Mouse (Mus musculus) hindbrain, embryonic 10.5 days (tissue): ENCODE results near the gene Xrra1. TPM values are rescaled to one million over a fixed set of nuclear protein-coding genes. Genes with fewer than 3 reads are reported as not detected.
"Not testable (repeated sequence)": the region's sequence is repeated elsewhere in the genome, so short reads cannot be mapped to it uniquely, and the experiment has no call there.

Experiments
- DNase-seq: peaks from one replicate; pipeline ENCODE4 v3.0.0-alpha.2; 2017; ENCODE audit warnings: low spot score
- H3K27ac ChIP-seq: fragments of 300-500 bp; sonication (generic); 2 replicates; pipeline ENCODE4 v1.5.1; 2016; ENCODE audit warnings: mild to moderate bottlenecking, moderate library complexity
- H3K27me3 ChIP-seq: fragments of 300-500 bp; sonication (generic); 2 replicates; pipeline ENCODE4 v1.6.1; 2016; ENCODE audit warnings: mild to moderate bottlenecking; ENCODE audit not compliant: poor library complexity, insufficient read depth, severe bottlenecking
- H3K36me3 ChIP-seq: fragments of 300-500 bp; sonication (generic); 2 replicates; pipeline ENCODE4 v1.6.1; 2016; ENCODE audit warnings: mild to moderate bottlenecking, moderate library complexity
- H3K4me1 ChIP-seq: fragments of 300-500 bp; sonication (generic); replicated peaks from 2 replicates; pipeline ENCODE4 v1.6.1; 2016; ENCODE audit warnings: mild to moderate bottlenecking
- H3K4me3 ChIP-seq: fragments of 300-500 bp; sonication (generic); 2 replicates; pipeline ENCODE4 v1.5.1; 2016; ENCODE audit warnings: mild to moderate bottlenecking, moderate library complexity
- H3K9me3 ChIP-seq: fragments of 300-500 bp; sonication (generic); 2 replicates; pipeline ENCODE4 v1.6.1; 2016; ENCODE audit warnings: mild to moderate bottlenecking, moderate library complexity
- WGBS: fragments of 180-500 bp; shearing (Covaris S2); methylation state at CpG from one replicate; pipeline ENCODE4 v1.1.7; 2016; 5-methylcytosine and 5-hydroxymethylcytosine counted together
- polyA plus RNA-seq: library from polyadenylated mRNA; unstranded; fragments of >200 nt; fragmentation: Nextera tagmentation; extraction: Ambion mirVana; gene quantifications from 2 replicates; pipeline ENCODE4 v1.2.1, GENCODE M21; 2016

Gene Xrra1
- polyA plus RNA-seq, 1 experiment from 2014 or later = 0.68 TPM

DNA sequence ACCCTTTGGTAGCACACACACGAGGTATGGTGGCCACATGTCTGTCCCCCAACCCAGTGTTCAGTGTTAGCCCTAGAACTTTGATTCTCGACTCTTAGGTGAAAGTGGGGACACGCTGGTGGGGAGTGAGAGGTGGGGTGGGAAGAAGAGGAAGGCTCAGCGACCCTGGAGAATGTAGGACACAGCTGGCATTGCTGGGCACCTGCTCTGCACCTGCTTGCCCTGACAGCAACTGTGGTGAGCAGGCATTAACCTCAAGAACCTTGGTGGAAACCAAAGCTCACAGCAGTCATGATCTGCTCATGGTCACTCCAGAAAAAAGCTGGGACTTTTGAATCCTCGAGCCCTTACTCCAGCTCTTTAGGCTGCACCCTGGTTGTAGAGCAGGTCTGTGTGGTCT is 52.1 kb downstream of the Xrra1 start:
- peaks cover 5% of the 10 kb centered on the region; the same call in 1 of the 2 replicates for H3K9me3 ChIP-seq
- no peak for DNase-seq
- WGBS = 83% methylated on average over 5 of the region's 5 CpGs
- no peaks in the 10 kb centered on the region for H3K4me1 ChIP-seq
- H3K27me3 ChIP-seq = peaks cover 18% of the 10 kb centered on the region; the same call in 1 of the 2 replicates
- no peak overlapping the region for H3K27ac ChIP-seq
- no peaks in the 10 kb centered on the region for H3K36me3 ChIP-seq
- H3K4me3 ChIP-seq = no peak overlapping the region

DNA sequence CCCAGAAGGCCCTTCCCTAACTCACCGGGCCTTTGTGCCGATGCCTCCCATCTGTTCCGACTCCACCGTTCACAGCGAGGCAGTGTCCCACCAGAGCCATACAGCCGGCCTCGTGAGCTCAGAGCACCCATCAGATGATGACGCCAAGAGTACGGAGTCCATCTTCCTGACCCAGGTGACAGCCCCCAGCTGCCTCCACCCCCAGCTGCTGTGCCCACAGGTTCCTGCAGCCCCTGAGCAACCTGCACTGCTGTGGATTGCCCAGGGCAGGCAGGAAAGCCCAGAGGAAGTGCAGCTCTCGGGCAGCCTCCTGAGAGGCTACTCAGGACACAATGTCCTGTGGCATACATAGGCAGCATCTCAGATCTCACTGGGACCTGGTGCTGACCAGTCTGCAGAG is 55.4 kb downstream of the Xrra1 start:
- 91% methylated on average over 10 of the region's 10 CpGs for WGBS
- no peak for DNase-seq
- peaks cover 5% of the 10 kb centered on the region; the same call in 1 of the 2 replicates for H3K9me3 ChIP-seq
- H3K36me3 ChIP-seq = no peaks in the 10 kb centered on the region
- peaks cover 21% of the 10 kb centered on the region for H3K4me1 ChIP-seq
- peaks cover 51% of the 10 kb centered on the region for H3K27me3 ChIP-seq
- H3K27ac ChIP-seq = no peak overlapping the region
- H3K4me3 ChIP-seq = no peak overlapping the region

DNA sequence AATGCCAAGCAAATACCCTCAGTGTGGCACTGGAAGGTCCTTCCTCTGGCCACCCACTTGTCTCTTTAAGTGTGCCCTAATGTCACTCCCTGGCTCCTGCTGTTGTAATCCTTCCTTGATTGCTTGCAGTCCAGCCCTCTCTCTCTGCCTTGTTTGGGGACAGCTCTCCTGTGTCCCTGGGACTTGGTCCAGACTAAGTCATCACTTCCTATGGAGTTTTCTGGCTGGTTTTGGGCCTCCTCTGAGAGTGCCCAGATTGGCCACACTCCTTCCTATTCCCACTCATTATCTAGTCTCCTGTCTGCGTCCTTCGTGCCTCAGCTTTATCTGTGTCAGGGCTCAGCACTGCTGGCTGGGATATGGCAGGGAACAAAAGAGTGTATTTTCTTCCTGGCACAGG is 56.6 kb downstream of the Xrra1 start:
- DNase-seq = no peak
- Histone ChIP-seq H3K9me3 (peaks cover under 1% of the 10 kb centered on the region; the same call in 1 of the 2 replicates), H3K4me3 (no peak overlapping the region), H3K27me3 (peaks cover 51% of the 10 kb centered on the region), H3K4me1 (peaks cover 21% of the 10 kb centered on the region), H3K27ac (no peak overlapping the region), H3K36me3 (peaks cover under 1% of the 10 kb centered on the region; the same call in 1 of the 2 replicates)
- 78% methylated on average over 2 of the region's 2 CpGs for WGBS

DNA sequence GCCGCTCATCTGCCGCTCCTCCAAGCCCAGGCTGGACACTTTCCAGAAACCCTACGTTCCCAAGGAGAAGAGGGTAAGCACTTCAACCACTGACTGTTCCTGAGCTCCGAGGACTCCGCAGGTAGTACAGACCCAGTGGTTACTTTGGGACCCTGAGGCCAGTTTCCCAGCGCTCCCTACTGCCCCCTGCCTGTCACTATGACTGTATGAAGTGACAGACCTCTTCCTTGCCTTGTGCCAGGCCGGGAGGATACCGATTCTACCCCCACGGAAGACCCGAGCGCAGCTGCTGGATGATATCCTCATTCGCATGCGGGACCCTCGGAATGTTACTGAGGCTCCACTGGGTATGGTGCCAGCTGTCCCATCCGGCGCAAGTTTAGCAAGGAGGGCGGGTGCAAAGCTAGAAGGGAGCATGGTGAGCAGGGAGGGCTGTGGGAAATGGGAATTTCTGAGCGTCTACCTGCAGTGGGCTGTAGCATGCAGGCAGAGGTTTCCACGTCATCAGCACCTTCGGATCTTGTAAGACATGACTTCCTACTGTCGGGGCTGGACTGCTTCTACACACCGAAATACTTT is 57.9 kb downstream of the Xrra1 start:
- Histone ChIP-seq H3K9me3 (no peaks in the 10 kb centered on the region), H3K27ac (no peak overlapping the region), H3K36me3 (peaks cover 8% of the 10 kb centered on the region), H3K4me1 (peaks cover 21% of the 10 kb centered on the region), H3K27me3 (peaks cover 51% of the 10 kb centered on the region), H3K4me3 (peak overlapping the region; percentile 55)
- WGBS = 6% methylated on average over 22 of the region's 22 CpGs
- peak; percentile 68 for DNase-seq

DNA sequence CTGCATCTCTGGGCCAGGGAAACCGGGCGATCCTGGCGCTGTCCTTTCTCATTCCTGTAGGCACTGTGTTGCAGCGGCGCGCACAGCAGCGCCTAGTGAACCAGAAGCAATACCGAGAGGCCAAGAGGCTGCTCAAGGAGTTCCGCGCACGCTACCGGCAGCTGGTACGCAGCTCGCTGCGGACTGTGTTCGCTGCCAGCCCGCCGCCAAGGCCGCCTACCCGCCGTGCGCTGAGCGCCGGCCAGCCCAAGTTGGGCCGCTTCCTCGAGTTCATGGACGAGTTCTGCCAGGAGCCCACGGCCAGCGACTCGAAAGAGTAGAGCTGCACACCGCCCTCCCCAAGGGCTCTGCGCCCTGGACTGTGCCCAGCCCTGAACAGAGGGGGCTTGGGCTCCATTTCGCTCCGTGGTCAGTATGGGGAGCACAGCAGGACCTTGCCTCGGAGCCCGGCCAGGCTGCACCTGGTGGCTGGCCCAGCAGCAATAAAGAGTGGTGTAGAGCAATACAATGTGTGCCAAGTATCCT is 58.5 kb downstream of the Xrra1 start:
- H3K36me3 ChIP-seq = peaks cover 9% of the 10 kb centered on the region
- H3K4me3 ChIP-seq = peak overlapping the region; percentile 55
- peak overlapping the region; percentile 54; the same call in 1 of the 2 replicates for H3K27ac ChIP-seq
- H3K27me3 ChIP-seq = peaks cover 51% of the 10 kb centered on the region
- peaks cover 21% of the 10 kb centered on the region for H3K4me1 ChIP-seq
- 2% methylated on average over 36 of the region's 36 CpGs for whole genome bisulfite sequencing
- H3K9me3 ChIP-seq = no peaks in the 10 kb centered on the region
- DNase-seq = peak; percentile 57

DNA sequence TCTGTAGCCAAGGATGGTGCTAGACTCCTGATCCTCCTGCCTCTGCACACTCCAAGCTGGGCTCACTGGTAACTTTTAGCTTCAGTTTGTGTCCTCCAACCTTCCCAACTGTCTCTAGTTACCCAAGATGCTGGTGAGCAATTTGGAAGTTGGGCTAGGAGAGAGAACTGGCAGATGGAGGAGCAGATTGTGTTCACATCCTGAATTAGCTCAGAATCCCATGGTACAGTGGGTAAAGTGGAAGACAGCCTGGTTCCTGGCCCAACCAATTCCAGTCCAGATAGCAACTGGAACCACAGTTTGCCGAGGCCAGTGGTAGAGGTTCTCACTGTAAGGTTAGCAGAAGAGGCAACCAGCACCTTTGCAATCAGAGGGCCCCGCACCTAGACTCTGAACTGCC is 60.2 kb downstream of the Xrra1 start:
- Histone ChIP-seq H3K4me1 (peaks cover 21% of the 10 kb centered on the region), H3K36me3 (peaks cover 27% of the 10 kb centered on the region), H3K9me3 (no peaks in the 10 kb centered on the region), H3K4me3 (no peak overlapping the region), H3K27me3 (peaks cover 50% of the 10 kb centered on the region), H3K27ac (no peak overlapping the region)
- WGBS = 94% methylated on average over 2 of the region's 2 CpGs
- no peak for DNase-seq

DNA sequence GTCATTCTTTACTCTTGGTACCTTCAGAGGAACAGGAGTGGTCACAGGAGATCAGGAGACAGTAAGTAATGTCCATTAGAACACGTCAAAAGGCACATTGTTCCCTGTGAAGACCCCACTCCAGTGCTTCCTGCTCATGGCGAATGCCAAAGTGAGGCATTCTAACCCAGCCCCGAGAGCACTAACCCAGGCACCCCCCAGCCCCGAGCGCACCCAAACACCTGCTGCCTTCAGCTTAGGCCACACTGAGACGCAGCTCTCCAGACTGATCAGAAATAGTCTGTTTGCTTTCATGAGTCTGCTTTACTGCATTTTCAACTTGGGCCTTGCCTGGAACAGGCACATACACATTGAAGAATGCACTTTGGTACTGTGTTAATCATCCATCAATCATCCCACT is 61.1 kb downstream of the Xrra1 start:
- Histone ChIP-seq H3K4me1 (peaks cover 21% of the 10 kb centered on the region), H3K27ac (no peak overlapping the region), H3K4me3 (no peak overlapping the region), H3K9me3 (no peaks in the 10 kb centered on the region), H3K36me3 (peaks cover 35% of the 10 kb centered on the region), H3K27me3 (peaks cover 44% of the 10 kb centered on the region)
- DNase-seq = no peak
- 91% methylated on average over 6 of the region's 6 CpGs for WGBS

- peaks cover 21% of the 10 kb centered on the region for H3K4me1 ChIP-seq
- peaks cover 40% of the 10 kb centered on the region for H3K27me3 ChIP-seq
- H3K36me3 ChIP-seq = peaks cover 39% of the 10 kb centered on the region
- H3K27ac ChIP-seq = no peak overlapping the region
- WGBS = 88% methylated on average over 2 of the region's 2 CpGs
- DNase-seq = no peak
- H3K4me3 ChIP-seq = no peak overlapping the region
- H3K9me3 ChIP-seq = no peaks in the 10 kb centered on the region
These were observed 61.5 kb downstream of the Xrra1 start for GRCm38 (mm10) chr7:99920416-99920815.

GRCm38 (mm10) chr7:99926916-99927714 is 68.2 kb downstream of the Xrra1 start:
- Histone ChIP-seq H3K4me3 (no peak overlapping the region), H3K9me3 (no peaks in the 10 kb centered on the region), H3K27ac (no peak overlapping the region), H3K4me1 (no peaks in the 10 kb centered on the region), H3K36me3 (peaks cover 74% of the 10 kb centered on the region), H3K27me3 (no peaks in the 10 kb centered on the region)
- DNase-seq = peak; percentile 48
- 83% methylated on average over 10 of the region's 10 CpGs for WGBS

DNA sequence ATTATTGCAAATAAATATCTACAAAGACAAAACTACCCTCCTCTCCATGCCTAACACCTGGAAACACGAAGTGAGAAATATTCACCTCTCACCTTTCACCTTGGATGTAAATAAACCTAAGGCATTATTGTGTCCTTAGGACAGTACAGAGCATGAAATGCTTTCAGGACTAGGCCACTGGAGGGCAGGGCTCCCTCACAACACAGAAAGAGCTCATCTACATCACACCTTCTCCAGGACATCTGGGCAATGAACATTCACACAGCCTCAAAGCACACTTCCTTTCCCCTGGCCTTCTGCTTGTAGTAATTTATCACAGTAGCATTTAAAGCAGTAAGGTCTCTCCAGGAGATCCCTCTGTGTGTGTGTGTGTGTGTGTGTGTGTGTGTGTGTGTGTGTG is 76.8 kb downstream of the Xrra1 start:
- DNase-seq = no peak
- H3K4me1 ChIP-seq = no peaks in the 10 kb centered on the region
- H3K4me3 ChIP-seq = no peak overlapping the region
- H3K27me3 ChIP-seq = no peaks in the 10 kb centered on the region
- no peak overlapping the region for H3K27ac ChIP-seq
- H3K9me3 ChIP-seq = 0 out of 2 replicates have a peak, but pooled peaks cover 3% of the 10 kb centered on the region
- 93% methylated on average over 1 of the region's 1 CpGs for WGBS
- H3K36me3 ChIP-seq = peaks cover 87% of the 10 kb centered on the region

DNA sequence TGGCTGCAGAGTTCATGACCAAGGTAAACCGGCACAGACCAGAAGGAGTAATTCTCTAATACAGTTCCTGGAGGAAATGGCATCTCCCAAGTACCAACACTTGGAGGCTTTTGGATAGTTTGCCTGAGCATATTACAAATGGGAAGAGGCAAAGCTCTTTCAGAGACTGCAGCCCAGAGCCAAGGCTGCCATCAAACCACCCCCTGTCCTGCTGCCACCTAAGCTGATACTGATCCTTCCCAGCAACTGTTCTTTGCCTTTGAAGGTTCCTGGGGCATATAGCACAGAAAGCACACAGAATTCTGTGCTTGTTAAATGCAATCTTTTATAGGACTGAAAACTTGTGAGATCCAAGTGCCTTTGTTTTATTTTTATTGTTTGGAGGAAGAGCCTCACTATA is 81.8 kb downstream of the Xrra1 start:
- no peak overlapping the region for H3K27ac ChIP-seq

DNA sequence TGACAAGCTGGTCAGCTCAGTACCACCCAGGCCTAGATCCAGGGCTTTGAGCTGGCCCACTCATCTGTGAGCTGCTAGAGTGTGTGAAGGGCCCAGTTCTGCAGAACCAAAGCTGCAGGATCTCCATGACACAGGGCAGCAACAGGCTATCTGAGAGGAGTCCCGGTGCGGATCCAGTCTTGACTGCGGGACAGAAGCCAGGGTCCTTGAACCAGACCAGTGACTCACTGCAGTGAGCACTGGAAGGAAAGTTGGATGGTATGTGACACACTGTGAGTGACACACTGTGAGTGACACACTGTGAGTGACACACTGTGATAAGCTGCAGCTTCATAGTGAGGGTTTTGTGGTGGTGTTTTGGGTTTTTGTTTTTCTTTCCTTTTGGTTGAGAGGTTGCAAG is 85.6 kb downstream of the Xrra1 start:
- Histone ChIP-seq H3K4me3 (no peak overlapping the region), H3K9me3 (0 out of 2 replicates have a peak, but pooled peaks cover 14% of the 10 kb centered on the region), H3K27ac (no peak overlapping the region), H3K36me3 (peaks cover 98% of the 10 kb centered on the region), H3K27me3 (no peaks in the 10 kb centered on the region), H3K4me1 (no peaks in the 10 kb centered on the region)
- 97% methylated on average over 3 of the region's 3 CpGs for whole genome bisulfite sequencing
- DNase-seq = no peak

More for the DNA sequence above, 81.8 kb downstream of the Xrra1 start:
- H3K27me3 ChIP-seq = no peaks in the 10 kb centered on the region
- no peak for DNase-seq
- H3K36me3 ChIP-seq = peaks cover 91% of the 10 kb centered on the region
- 0 out of 2 replicates have a peak, but pooled peaks cover 9% of the 10 kb centered on the region for H3K9me3 ChIP-seq
- H3K4me1 ChIP-seq = no peaks in the 10 kb centered on the region
- no peak overlapping the region for H3K4me3 ChIP-seq
- 100% methylated on average over 1 of the region's 1 CpGs for WGBS

GRCm38 (mm10) chr7:99945012-99945411 is 86.1 kb downstream of the Xrra1 start:
- not testable (repeated sequence) for H3K4me1 ChIP-seq, H3K27ac ChIP-seq, H3K27me3 ChIP-seq, DNase-seq, H3K4me3 ChIP-seq
- Histone ChIP-seq H3K36me3 (peaks cover 98% of the 10 kb centered on the region), H3K9me3 (0 out of 2 replicates have a peak, but pooled peaks cover 14% of the 10 kb centered on the region)
- 94% methylated on average over 22 of the region's 22 CpGs for WGBS
